Mouse (Mus musculus): ENCODE data around the gene Phex.

The Phex gene

DNA sequence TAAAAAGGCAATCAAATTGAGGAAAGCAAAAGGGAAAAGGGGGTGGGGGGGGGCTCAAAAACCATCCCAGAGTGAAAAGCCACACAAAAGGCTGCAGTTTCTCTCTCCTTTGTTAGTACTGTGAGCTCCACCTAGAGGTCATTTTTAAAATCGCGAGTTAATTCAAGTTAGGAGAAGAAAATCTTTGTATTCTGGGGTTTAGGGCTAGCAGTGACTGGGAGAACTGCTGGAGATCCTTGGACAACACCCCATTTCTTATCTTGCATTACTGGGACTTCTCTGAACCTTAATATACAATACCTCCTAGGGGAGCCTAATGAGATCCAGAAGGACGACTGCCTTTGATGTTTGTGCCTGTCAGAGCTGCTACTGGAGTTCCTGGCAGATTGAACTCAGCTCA, 107.7 kb downstream of the Phex start:
- DNase-seq (ENCODE audit: low read depth, low spot score) = no peak

DNA sequence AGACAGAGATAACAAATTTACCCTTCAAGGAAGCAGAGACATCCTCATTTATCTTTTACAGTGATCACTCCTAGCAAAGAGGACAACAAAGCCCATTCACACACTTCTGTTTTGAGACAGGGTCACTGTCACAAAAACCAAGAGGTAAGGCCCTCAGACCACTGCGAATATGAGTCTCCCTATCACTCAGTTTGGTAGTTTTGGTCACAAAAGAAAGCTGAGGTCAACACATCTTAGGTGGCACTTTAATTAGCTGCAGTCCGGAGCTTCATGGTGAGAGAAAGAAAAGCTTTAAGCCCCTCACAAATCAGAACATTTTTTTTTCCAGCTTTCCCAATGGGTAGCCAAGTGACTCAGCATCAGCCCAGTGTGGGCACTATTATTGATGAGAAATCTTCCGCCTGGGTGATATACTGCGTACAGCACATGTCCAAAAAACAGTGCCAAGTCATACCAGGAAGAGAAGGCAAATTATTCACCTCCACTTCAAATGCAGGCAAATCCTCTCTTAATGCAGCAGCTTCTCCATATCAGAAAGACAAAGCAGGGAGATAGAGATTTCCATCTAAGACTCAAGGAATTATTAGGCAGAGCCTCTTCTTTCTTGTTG, 108.2 kb downstream of the Phex start:
- DNase-seq (ENCODE audit: low read depth, low spot score) = no peak

GRCm38 (mm10) chrX:157305852-157306232, 109.3 kb downstream of the Phex start:
- no peak for DNase-seq (ENCODE audit: low read depth, low spot score)

DNA sequence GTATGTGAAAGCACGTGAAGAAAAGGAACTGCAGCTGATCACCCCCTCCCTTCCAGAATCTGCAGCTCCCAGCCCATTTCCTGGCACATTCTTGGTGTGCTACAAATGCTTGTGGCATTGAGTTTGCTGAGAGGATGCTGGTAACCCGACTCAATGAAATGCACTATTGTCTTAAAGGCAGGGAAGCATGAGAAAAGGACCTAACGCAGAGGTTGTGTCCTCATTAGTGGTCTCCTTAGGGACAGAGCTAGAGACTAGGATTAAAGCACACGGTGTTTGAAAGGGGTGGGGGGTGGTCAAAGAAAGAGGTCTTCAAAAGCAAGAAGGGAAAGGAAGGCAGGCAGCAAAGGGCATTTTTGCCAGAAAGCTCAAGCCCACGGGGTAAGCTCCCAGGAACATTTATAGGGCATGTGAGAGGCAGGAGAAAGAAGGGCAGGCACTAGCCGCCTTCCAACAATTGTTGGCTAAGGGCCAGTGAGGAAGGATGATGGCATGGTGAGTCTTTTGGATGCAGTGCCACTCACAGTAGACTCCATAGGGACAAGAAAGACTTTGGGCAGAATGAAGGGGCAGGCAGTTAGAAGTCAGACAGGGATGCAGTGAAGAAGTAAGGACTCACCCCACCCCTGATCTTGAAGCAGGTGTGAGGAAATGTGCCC, 109.8 kb downstream of the Phex start:
- DNase-seq (ENCODE audit: low read depth, low spot score) = no peak

DNA sequence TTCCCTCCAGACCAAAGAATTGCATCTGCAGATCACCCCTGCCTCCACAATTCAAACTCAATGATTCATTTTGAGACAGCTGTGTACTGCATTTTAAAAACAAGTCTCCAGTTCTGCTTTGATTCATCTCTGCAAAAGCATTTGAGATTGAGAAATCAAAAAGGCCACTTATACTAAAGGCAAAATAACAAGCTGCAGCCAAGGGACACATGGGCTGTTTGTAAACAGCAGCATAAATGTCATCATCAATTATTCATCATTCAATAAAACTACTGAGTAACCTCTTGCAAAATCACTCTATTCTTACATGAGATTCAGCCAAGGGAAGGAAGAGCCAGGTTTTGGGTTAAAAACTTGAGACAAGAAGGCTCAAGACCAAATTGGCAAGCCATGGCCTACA, 122.7 kb downstream of the Phex start:
- no peak for DNase-seq (ENCODE audit: low read depth, low spot score)

- DNase-seq (ENCODE audit: low read depth, low spot score) = no peak
These were observed 138.5 kb downstream of the Phex start for GRCm38 (mm10) chrX:157276581-157276980.

DNA sequence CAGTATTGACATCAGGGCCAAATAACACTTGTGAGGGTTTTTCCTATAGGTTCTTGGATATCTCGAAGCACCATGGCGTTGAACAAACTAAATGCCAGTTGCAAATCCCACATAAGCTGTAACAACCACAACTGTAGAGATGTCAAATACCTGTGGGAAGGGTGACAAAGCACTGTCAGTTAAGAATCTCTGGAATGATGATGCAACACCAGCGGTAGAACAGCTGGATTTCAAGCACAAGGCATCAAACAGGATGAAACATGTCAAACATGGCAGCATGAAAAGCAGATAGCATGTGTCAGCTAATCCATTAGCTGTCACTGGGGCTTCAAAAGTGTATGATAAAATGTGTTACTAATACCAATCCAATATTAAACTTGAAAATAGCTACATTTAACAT, 141.8 kb downstream of the Phex start:
- DNase-seq (ENCODE audit: low read depth, low spot score) = no peak

DNA sequence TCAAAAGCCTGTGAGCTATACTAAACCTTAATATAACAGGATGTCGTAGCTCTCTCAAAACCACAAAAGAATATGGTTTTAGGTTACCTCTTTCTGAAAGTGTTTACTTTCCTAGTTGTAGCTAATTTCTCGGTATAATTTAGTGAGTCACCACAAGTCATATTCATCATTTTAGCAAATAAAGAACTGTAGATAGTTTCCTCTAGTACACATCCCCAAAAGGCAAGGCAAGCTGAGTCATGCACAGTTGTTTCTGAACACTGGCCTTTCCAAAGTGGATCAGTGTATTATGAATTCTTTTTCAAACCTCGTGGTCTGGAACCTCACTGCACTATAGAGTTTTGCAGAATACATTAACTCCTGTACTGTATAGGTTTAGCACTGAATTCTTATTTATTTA, 143.5 kb downstream of the Phex start:
- DNase-seq (ENCODE audit: low read depth, low spot score) = no peak

- no peak for DNase-seq (ENCODE audit: low read depth, low spot score)
These were observed 145.3 kb downstream of the Phex start for GRCm38 (mm10) chrX:157269726-157270305.

DNA sequence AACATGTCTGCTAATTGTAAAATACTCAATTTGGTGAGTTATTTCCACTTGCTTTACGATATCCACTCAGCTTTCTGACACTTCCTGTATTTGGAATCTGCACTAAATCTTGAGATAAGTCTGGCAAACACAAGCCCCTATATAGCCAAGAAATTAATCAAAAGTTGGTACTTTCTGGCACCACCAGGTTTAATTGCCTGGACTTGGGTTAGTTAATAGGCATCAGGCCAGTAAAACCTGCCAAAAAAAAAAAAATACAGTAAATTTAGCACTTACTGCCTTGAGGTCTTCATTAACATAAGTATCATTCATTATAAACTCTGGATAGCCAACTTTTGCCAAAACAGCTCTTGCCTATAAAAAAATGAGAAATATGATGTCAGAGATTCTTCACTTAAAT, 147.0 kb downstream of the Phex start:
- DNase-seq (ENCODE audit: low read depth, low spot score) = no peak

- DNase-seq (ENCODE audit: low read depth, low spot score) = no peak
These were observed 212.4 kb downstream of the Phex start for GRCm38 (mm10) chrX:157202736-157203135.

DNA sequence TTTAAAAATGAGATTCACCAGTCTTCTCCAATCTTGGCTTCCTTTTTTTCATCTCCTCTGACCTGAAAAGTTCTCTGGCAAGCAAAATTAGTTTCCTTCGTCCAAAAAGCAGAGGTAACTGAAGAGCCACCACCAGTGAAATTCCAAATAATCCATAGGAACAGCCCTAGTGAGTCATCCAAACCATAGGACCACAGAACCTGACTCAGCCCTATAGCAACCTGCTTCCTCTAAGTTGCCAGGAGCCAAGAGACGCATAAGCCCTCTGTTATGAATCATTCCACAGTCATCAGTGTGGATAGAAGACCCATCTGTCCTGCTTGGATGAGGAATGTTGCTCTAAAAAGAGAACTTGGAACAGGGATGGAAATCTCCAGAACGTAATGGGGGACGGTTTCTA, 230.9 kb downstream of the Phex start:
- no peak for DNase-seq (ENCODE audit: low read depth, low spot score)

GRCm38 (mm10) chrX:157180845-157181244, 234.3 kb downstream of the Phex start:
- no peak for DNase-seq (ENCODE audit: low read depth, low spot score)

- no peak for DNase-seq (ENCODE audit: low read depth, low spot score)
These were observed 251.0 kb downstream of the Phex start for GRCm38 (mm10) chrX:157164142-157164541.

- no peak for DNase-seq (ENCODE audit: low read depth, low spot score)
These were observed 251.7 kb downstream of the Phex start for GRCm38 (mm10) chrX:157163394-157163793.

DNA sequence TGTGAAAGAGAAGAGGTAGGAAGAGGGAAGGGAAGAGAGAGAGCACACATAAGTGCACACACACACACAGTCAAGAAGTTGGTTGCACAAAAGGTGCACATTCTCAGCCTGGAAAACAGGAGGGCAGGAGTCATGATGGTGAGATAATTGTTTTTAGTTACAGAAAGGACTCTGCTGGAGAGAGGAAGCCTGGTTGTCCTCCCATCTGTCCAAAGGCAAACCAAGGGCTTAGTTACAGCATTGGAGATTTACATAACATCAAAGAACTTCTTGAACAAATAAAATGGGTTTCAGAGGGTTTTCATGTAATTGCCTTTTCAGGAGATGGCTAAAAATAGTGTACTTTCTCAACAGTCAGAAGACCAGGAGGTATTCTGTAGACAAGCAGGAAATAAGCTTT, 270.4 kb downstream of the Phex start:
- DNase-seq (ENCODE audit: low read depth, low spot score) = no peak

DNA sequence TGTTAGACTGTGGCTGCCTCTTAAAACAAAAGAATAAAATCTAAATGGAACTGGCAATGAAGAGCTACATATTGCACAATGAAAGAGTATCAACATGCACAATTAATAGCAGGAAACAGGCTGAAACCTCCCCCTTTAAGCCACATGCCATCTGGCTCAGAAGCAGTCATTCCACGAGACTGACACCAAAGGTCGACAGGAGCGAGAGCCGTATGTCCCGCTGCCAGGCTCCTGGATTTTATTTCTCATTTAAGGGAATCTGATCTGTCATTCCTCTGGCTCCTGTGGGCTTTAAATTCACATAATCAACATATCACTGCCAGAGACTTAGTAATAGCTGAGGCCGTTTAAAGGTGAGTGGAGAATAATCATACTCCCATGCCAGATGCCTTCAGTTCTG, 275.5 kb downstream of the Phex start:
- no peak for DNase-seq (ENCODE audit: low read depth, low spot score)
